Mouse (Mus musculus) bone marrow, adult 2 months (tissue): ENCODE measurements around the gene Cit. TPM values are rescaled to one million over a fixed set of nuclear protein-coding genes. Genes with fewer than 3 reads are reported as not detected.

Experiments used
- H3K27ac ChIP-seq: fragments of 200-500 bp; 2 replicates; pipeline ENCODE4 v1.5.1; 2012; ENCODE audit warnings: low read depth, mild to moderate bottlenecking, control low read depth, inconsistent platforms, low read length; ENCODE audit not compliant: control insufficient read depth, poor library complexity, insufficient read depth
- H3K4me1 ChIP-seq: fragments of 200-500 bp; 2 replicates; pipeline ENCODE4 v1.6.1; 2011; ENCODE audit warnings: low read length; ENCODE audit not compliant: control insufficient read depth, insufficient read depth
- H3K4me3 ChIP-seq: fragments of 200-500 bp; replicated peaks from 2 replicates; pipeline ENCODE3; 2011; ENCODE audit warnings: mild to moderate bottlenecking, low read depth, low read length, control low read depth; ENCODE audit not compliant: control insufficient read depth
- CTCF ChIP-seq: fragments of 200-500 bp; IDR thresholded peaks from 2 replicates; pipeline ENCODE4 v1.5.1; 2011; ENCODE audit warnings: low read length, control low read depth; ENCODE audit not compliant: control insufficient read depth, insufficient read depth
- POLR2A ChIP-seq: fragments of 200-500 bp; IDR thresholded peaks from 2 replicates; pipeline ENCODE4 v1.6.1; 2011; ENCODE audit warnings: low read depth, mild to moderate bottlenecking, control low read depth, low read length, borderline replicate concordance; ENCODE audit not compliant: control insufficient read depth
- WGBS: fragments of 180-500 bp; shearing (Covaris S2); methylation state at CpG from one replicate; pipeline ENCODE4 v1.1.7; 2018; 5-methylcytosine and 5-hydroxymethylcytosine counted together
- polyA plus RNA-seq: library from polyadenylated mRNA; stranded (reverse); fragments of >200 nt; gene quantifications from 2 replicates; pipeline ENCODE4 v1.2.4, GENCODE M21; 2011; ENCODE audit warnings: low replicate concordance; ENCODE audit not compliant: missing spikeins, insufficient read depth, insufficient read length

The Cit gene
- polyA plus RNA-seq, 1 experiment = 76.2 TPM

GRCm38 (mm10) chr5:115910491-115910890 is 65.4 kb downstream of the Cit start:
- no peak overlapping the region for H3K4me3 ChIP-seq
- WGBS = 90% methylated on average over 11 of the region's 11 CpGs
- H3K27ac ChIP-seq = no peak overlapping the region
- H3K4me1 ChIP-seq = no peaks in the 10 kb centered on the region
- TF ChIP-seq POLR2A (no peak), CTCF (no peak)

GRCm38 (mm10) chr5:115915481-115915880 is 70.4 kb downstream of the Cit start:
- no peaks in the 10 kb centered on the region for H3K4me1 ChIP-seq
- H3K27ac ChIP-seq = no peak overlapping the region
- no peak for TF ChIP-seq CTCF
- TF ChIP-seq POLR2A = no peak
- WGBS = 92% methylated on average over 5 of the region's 5 CpGs
- no peak overlapping the region for H3K4me3 ChIP-seq

GRCm38 (mm10) chr5:115917960-115918359 is 72.9 kb downstream of the Cit start:
- Histone ChIP-seq H3K4me1 (no peaks in the 10 kb centered on the region), H3K27ac (no peak overlapping the region), H3K4me3 (no peak overlapping the region)
- TF ChIP-seq CTCF = no peak
- no peak for TF ChIP-seq POLR2A
- 89% methylated on average over 4 of the region's 4 CpGs for WGBS

DNA sequence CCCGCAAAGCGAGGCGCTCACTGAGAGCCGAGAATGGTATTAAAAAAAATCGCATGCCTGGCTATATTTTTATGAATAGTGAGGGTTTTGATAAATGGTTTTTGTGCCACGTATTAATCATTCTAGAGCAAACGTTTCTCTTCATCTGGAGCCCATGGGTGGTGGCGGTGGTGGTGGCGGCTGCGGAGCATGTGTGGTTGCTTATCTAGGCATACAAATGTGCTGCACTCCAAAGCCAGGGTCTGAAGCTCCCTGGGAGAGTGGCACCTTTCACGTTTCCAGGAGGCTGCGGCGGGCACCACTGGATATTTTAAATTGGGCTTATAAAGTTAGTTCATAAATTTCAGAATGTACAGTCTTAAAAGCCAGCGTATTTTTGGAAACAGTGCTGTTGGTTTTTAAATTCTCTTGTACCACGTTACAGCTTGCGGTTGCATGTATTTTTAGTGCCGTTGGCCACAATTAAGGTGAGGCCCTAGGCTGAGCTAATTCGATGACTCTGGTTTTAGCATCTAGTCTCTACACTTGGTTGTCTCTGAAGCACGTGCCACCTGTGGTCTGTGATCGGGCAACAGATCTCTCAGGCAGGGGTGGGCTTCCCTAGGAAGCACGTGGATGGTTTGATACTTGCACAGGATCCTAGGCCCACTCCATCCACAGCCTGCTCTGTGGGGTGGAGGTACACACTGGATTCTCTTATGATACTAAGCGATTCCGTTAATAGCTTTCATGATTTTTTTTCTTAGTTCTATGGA is 73.7 kb downstream of the Cit start:
- Histone ChIP-seq H3K27ac (no peak overlapping the region), H3K4me1 (no peaks in the 10 kb centered on the region), H3K4me3 (no peak overlapping the region)
- 67% methylated on average over 23 of the region's 23 CpGs for WGBS
- TF ChIP-seq CTCF (no peak), POLR2A (no peak)

- 91% methylated on average over 9 of the region's 9 CpGs for WGBS
- Histone ChIP-seq H3K4me1 (no peaks in the 10 kb centered on the region), H3K27ac (no peak overlapping the region), H3K4me3 (no peak overlapping the region)
- TF ChIP-seq CTCF (no peak), POLR2A (no peak)
Observed at GRCm38 (mm10) chr5:115921990-115922389, 76.9 kb downstream of the Cit start.

DNA sequence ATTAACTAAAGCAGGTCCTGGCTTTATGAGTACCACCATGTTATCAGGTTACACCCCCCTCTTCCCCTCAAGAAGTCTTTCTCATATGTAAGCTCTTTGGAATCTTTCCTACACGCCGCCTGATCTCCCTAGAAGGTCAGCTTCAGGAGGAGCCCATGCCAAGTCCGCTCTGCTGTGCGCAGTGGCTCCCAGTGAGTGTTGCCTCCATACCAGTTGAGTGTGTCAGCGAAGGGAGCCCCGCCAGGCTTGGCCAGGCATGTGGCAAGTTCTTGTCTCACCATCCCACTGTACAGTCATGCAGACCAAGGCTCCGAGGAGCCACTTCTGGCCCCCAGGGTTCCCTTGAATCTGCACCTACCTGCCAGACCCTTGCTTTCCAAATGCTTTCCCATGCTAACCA is 79.9 kb downstream of the Cit start:
- no peaks in the 10 kb centered on the region for H3K4me1 ChIP-seq
- no peak overlapping the region for H3K27ac ChIP-seq
- no peak overlapping the region for H3K4me3 ChIP-seq
- 93% methylated on average over 7 of the region's 7 CpGs for WGBS
- TF ChIP-seq CTCF (no peak), POLR2A (no peak)

- WGBS = 88% methylated on average over 16 of the region's 16 CpGs
- H3K27ac ChIP-seq = no peak overlapping the region
- H3K4me3 ChIP-seq = no peak overlapping the region
- TF ChIP-seq CTCF (peak; percentile 22; the same call in 1 of the 2 replicates), POLR2A (no peak)
- no peaks in the 10 kb centered on the region for H3K4me1 ChIP-seq
Observed at GRCm38 (mm10) chr5:115928786-115929507, 83.9 kb downstream of the Cit start.

- no peak for TF ChIP-seq CTCF
- no peak for TF ChIP-seq POLR2A
- no peak overlapping the region for H3K27ac ChIP-seq
- H3K4me1 ChIP-seq = no peaks in the 10 kb centered on the region
- WGBS = 93% methylated on average over 11 of the region's 11 CpGs
- no peak overlapping the region for H3K4me3 ChIP-seq
Observed at GRCm38 (mm10) chr5:115932325-115932724, 87.2 kb downstream of the Cit start.
